In the genomic region with DNA sequence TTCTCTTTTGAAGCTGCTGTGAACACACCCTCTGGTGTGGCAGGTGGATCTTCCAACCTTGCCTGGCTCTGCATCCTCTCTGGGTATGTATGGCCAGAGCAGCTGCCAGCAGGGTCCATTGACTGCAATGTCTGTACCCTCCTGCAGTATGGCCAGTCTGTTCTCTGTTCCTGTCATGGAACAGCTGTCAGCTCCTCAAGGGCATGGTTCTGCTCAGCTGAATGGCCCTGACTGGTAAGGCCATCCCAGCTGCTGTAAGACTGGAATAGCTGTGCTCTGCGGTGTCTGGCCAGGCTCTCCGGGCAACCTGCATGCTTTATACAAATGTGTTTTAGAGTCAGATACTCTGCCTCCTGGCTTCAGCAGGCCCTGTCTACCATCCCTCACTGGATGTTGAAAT, we compare ENCODE assay signal across 42 mouse cellular contexts. TPM values are rescaled to one million over a fixed set of nuclear protein-coding genes. Genes with fewer than 3 reads are reported as not detected.
"Had no signal": no experiment of that assay in that cellular context is flagged by ENCODE, and none has a peak within 500 bp of the region (broad histone marks: within the 10 kb centered on the region; RNA-seq: fewer than 3 reads in every experiment).

No protein-coding gene starts in this region.

- H3K27me3 ChIP-seq: hindbrain, embryonic 12.5 days; kidney, embryonic 15.5 days; limb, embryonic 12.5 days had no signal

- H3K4me3 ChIP-seq: gastrocnemius, adult 2 months; heart, embryonic 10.5 days; heart, embryonic 12.5 days; hindbrain, embryonic 10.5 days; hindbrain, embryonic 12.5 days; kidney, embryonic 15.5 days; limb, embryonic 12.5 days; liver, embryonic 12.5 days had no signal

- H3K36me3 ChIP-seq: heart, embryonic 10.5 days; heart, embryonic 12.5 days; hindbrain, embryonic 10.5 days; hindbrain, embryonic 12.5 days; kidney, embryonic 15.5 days; limb, embryonic 12.5 days; liver, embryonic 12.5 days had no signal

- H3K4me2 ChIP-seq: heart, embryonic 12.5 days; hindbrain, embryonic 12.5 days; hindbrain, embryonic 14.5 days; kidney, embryonic 15.5 days; limb, embryonic 12.5 days; liver, embryonic 12.5 days had no signal

- H3K9ac ChIP-seq: heart, embryonic 12.5 days; hindbrain, embryonic 12.5 days; hindbrain, embryonic 14.5 days; kidney, embryonic 15.5 days; limb, embryonic 12.5 days; liver, embryonic 12.5 days; liver, embryonic 14.5 days had no signal

- H3K27ac ChIP-seq: gastrocnemius, adult 2 months; heart, embryonic 10.5 days; hindbrain, embryonic 10.5 days; hindbrain, embryonic 12.5 days; hindbrain, embryonic 14.5 days; kidney, embryonic 15.5 days; kidney, postnatal 0 days; limb, embryonic 12.5 days; liver, embryonic 12.5 days; liver, embryonic 14.5 days had no signal

- DNase-seq: gastrocnemius, adult 2 months; gastrocnemius, postnatal 10 days; gastrocnemius, postnatal 25 days; heart, adult 18-20 months; heart, postnatal 10 days; heart, postnatal 4 days; kidney, adult 11 months; kidney, adult 2 months; kidney, adult 9 months; kidney, postnatal 14 days; kidney, postnatal 36 days; layer of hippocampus, adult 9-11 months; layer of hippocampus, postnatal 36 days; left cerebral cortex, postnatal 4 days had no signal

- ATAC-seq: hindbrain, embryonic 16.5 days; intestine, embryonic 16.5 days; liver, embryonic 12.5 days had no signal

- H3K4me1 ChIP-seq: hindbrain, embryonic 10.5 days; hindbrain, embryonic 12.5 days; kidney, embryonic 15.5 days; limb, embryonic 12.5 days; liver, embryonic 12.5 days had no signal

- H3K9me3 ChIP-seq: heart, embryonic 10.5 days; heart, embryonic 12.5 days; hindbrain, embryonic 10.5 days; hindbrain, embryonic 12.5 days; kidney, embryonic 15.5 days; limb, embryonic 12.5 days; liver, embryonic 12.5 days had no signal

RNA-seq across cellular contexts. Expression of a gene that starts 5.6 kb away (rescaled TPM):
- total RNA-seq: gastrocnemius, adult 2 months; gastrocnemius, postnatal 10 days; gastrocnemius, postnatal 25 days; gastrocnemius, postnatal 4 days; granulocyte monocyte progenitor cell, adult 5-6 weeks; heart, adult 18-20 months; heart, adult 8-10 months; heart, postnatal 10 days; heart, postnatal 25 days; heart, postnatal 4 days; layer of hippocampus, adult 18-20 months; layer of hippocampus, adult 8-10 months; layer of hippocampus, postnatal 14 days; layer of hippocampus, postnatal 36 days; left cerebral cortex, adult 18-20 months; left cerebral cortex, postnatal 10 days; left cerebral cortex, postnatal 25 days; left cerebral cortex, postnatal 4 days; liver, adult 2 months had no signal
- polyA plus RNA-seq: heart, embryonic 12.5 days; heart, embryonic 14.5 days; hindbrain, embryonic 10.5 days; hindbrain, embryonic 12.5 days; hindbrain, embryonic 14.5 days; hindbrain, embryonic 16.5 days; kidney, adult 2 months; kidney, embryonic 15.5 days; kidney, postnatal 0 days; large intestine, adult 2 months; limb, embryonic 12.5 days; liver, adult 2 months; liver, embryonic 12.5 days; liver, embryonic 14.5 days; liver, embryonic 16.5 days had no signal

RNA-seq across cellular contexts. Expression of a gene that starts 7.4 kb away (rescaled TPM):
- total RNA-seq: gastrocnemius, adult 2 months; gastrocnemius, postnatal 25 days; heart, adult 18-20 months; heart, adult 8-10 months; heart, postnatal 25 days; heart, postnatal 4 days; left cerebral cortex, adult 18-20 months; left cerebral cortex, adult 8-10 months; left cerebral cortex, postnatal 10 days; liver, adult 2 months had no signal
- polyA plus RNA-seq: heart, embryonic 10.5 days; heart, embryonic 12.5 days; heart, embryonic 14.5 days; heart, embryonic 16.5 days; hindbrain, embryonic 10.5 days; hindbrain, embryonic 12.5 days; hindbrain, embryonic 14.5 days; hindbrain, embryonic 16.5 days; kidney, embryonic 15.5 days; kidney, postnatal 0 days; large intestine, adult 2 months; limb, embryonic 12.5 days; liver, embryonic 12.5 days; liver, embryonic 14.5 days had no signal
